Mouse (Mus musculus) midbrain, embryonic 16.5 days (tissue): ENCODE results near the gene Mapt. TPM values are rescaled to one million over a fixed set of nuclear protein-coding genes. Genes with fewer than 3 reads are reported as not detected.

Source experiments
- ATAC-seq: fragments of 200-750 bp; cut with Nextera tagmentation; 2 replicates; pipeline ENCODE4 v1.8.0; 2017; ENCODE audit warnings: moderate TSS enrichment
- H3K27ac ChIP-seq: fragments of 300-500 bp; sonication (generic); 2 replicates; pipeline ENCODE4 v1.5.1; 2014; ENCODE audit warnings: mild to moderate bottlenecking, low read length, mixed read lengths
- H3K27me3 ChIP-seq: fragments of 300-500 bp; sonication (generic); 2 replicates; pipeline ENCODE4 v1.6.1; 2014; ENCODE audit warnings: low read depth, low read length, mixed read lengths; ENCODE audit not compliant: control insufficient read depth, insufficient read depth
- H3K36me3 ChIP-seq: fragments of 300-500 bp; sonication (generic); 2 replicates; pipeline ENCODE4 v1.6.1; 2014; ENCODE audit warnings: mild to moderate bottlenecking, low read length, moderate library complexity, mixed read lengths; ENCODE audit not compliant: control insufficient read depth, insufficient read depth
- H3K4me1 ChIP-seq: fragments of 300-500 bp; sonication (generic); 2 replicates; pipeline ENCODE4 v1.6.1; 2014; ENCODE audit warnings: mild to moderate bottlenecking, low read length, mixed read lengths; ENCODE audit not compliant: control insufficient read depth, insufficient read depth
- H3K4me2 ChIP-seq: fragments of 300-500 bp; sonication (generic); 2 replicates; pipeline ENCODE4 v1.6.1; 2014; ENCODE audit warnings: mild to moderate bottlenecking, low read length, mixed read lengths
- H3K4me3 ChIP-seq: fragments of 300-500 bp; sonication (generic); 2 replicates; pipeline ENCODE4 v1.5.1; 2014; ENCODE audit warnings: low read depth, mild to moderate bottlenecking, low read length, moderate library complexity, mixed read lengths
- H3K9ac ChIP-seq: fragments of 300-500 bp; sonication (generic); 2 replicates; pipeline ENCODE4 v1.6.1; 2014; ENCODE audit warnings: low read depth, low read length, mixed read lengths
- H3K9me3 ChIP-seq: fragments of 300-500 bp; sonication (generic); replicated peaks from 2 replicates; pipeline ENCODE4 v1.6.1; 2014; ENCODE audit warnings: mild to moderate bottlenecking, low read length, mixed read lengths; ENCODE audit not compliant: control insufficient read depth, poor library complexity, severe bottlenecking
- WGBS: fragments of 180-500 bp; shearing (Covaris S2); extraction: QIAGEN DNeasy Blood & Tissue Kit; methylation state at CpG from one replicate; pipeline ENCODE4 v1.1.7; 2014; 5-methylcytosine and 5-hydroxymethylcytosine counted together
- polyA plus RNA-seq: library from polyadenylated mRNA; unstranded; fragments of >200 nt; fragmentation: Nextera tagmentation; extraction: Ambion mirVana; gene quantifications from 2 replicates; pipeline ENCODE4 v1.2.1, GENCODE M21; 2015

Gene Mapt
- polyA plus RNA-seq, 1 experiment from 2014 or later: 1,264 TPM

- Histone ChIP-seq H3K9me3 (no peaks in the 10 kb centered on the region), H3K9ac (no peak overlapping the region), H3K36me3 (no peaks in the 10 kb centered on the region), H3K4me1 (0 out of 2 replicates have a peak, but pooled peaks cover 2% of the 10 kb centered on the region), H3K27ac (no peak overlapping the region), H3K27me3 (no peaks in the 10 kb centered on the region), H3K4me3 (no peak overlapping the region), H3K4me2 (no peak overlapping the region)
- no peak for ATAC-seq
- 86% methylated on average over 6 of the region's 6 CpGs for WGBS
Measured at GRCm38 (mm10) chr11:104264683-104265082, 33.5 kb downstream of the Mapt start.

- no peak overlapping the region for H3K4me3 ChIP-seq
- no peaks in the 10 kb centered on the region for H3K9me3 ChIP-seq
- ATAC-seq: no peak
- no peaks in the 10 kb centered on the region for H3K27me3 ChIP-seq
- H3K9ac ChIP-seq: no peak overlapping the region
- H3K4me2 ChIP-seq: no peak overlapping the region
- H3K36me3 ChIP-seq: no peaks in the 10 kb centered on the region
- peaks cover 4% of the 10 kb centered on the region for H3K4me1 ChIP-seq
- H3K27ac ChIP-seq: no peak overlapping the region
Measured at GRCm38 (mm10) chr11:104265669-104266068, 34.5 kb downstream of the Mapt start.

DNA sequence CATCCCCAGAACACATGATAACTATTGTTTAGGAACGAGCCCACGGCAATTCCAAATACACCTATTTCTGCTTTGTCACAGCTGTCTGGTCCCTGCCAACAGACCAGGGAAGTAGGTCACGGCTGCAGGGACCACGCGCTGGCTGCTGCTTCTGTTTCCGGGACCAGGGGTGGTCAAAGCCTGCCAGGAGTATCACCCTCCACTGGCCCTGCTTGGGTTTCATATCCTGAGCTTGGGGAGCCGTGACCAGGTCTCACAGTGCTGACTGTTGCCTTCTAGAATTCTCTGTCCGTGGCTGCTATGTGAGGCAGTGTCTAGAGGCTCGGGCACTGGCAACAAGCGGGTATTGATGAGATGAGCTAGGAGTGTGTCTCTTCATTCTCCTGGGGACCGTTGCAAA lies 36.2 kb downstream of the Mapt start:
- Histone ChIP-seq H3K27me3 (no peaks in the 10 kb centered on the region), H3K4me2 (no peak overlapping the region), H3K27ac (no peak overlapping the region), H3K9me3 (no peaks in the 10 kb centered on the region), H3K4me3 (no peak overlapping the region), H3K9ac (no peak overlapping the region), H3K4me1 (peaks cover 13% of the 10 kb centered on the region), H3K36me3 (no peaks in the 10 kb centered on the region)
- ATAC-seq: no peak
- 81% methylated on average over 11 of the region's 11 CpGs for WGBS

DNA sequence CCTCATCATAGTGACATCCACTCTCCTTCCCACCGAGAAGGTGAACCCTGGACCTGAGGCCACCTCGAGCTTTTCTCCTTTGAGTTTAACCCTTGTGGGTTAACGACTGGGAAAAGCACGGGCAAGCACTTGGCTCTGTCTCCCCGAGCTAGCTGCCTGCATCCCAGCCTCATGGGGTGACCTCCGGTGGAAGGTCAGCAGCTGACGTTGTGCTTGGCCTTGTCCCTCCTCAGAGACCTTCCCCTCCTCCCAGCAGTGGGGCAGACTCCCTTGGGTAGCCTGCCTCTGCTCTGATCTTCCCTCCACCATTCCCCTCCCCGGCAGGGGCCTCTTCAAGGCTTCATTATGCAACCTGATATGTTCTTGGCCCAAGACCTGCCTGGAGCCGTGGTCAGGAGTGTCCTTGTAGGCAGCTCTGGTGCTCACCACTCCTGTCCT lies 38.2 kb downstream of the Mapt start:
- peaks cover 13% of the 10 kb centered on the region for H3K4me1 ChIP-seq
- H3K27ac ChIP-seq: no peak overlapping the region
- no peaks in the 10 kb centered on the region for H3K27me3 ChIP-seq
- no peaks in the 10 kb centered on the region for H3K9me3 ChIP-seq
- no peaks in the 10 kb centered on the region for H3K36me3 ChIP-seq
- H3K4me2 ChIP-seq: no peak overlapping the region
- no peak overlapping the region for H3K9ac ChIP-seq
- no peak overlapping the region for H3K4me3 ChIP-seq
- no peak for ATAC-seq
- WGBS: 68% methylated on average over 9 of the region's 9 CpGs

GRCm38 (mm10) chr11:104270452-104270851 lies 39.3 kb downstream of the Mapt start:
- ATAC-seq: no peak
- 70% methylated on average over 3 of the region's 3 CpGs for WGBS
- H3K27ac ChIP-seq: no peak overlapping the region
- H3K36me3 ChIP-seq: no peaks in the 10 kb centered on the region
- no peaks in the 10 kb centered on the region for H3K9me3 ChIP-seq
- no peaks in the 10 kb centered on the region for H3K27me3 ChIP-seq
- no peak overlapping the region for H3K4me2 ChIP-seq
- H3K9ac ChIP-seq: no peak overlapping the region
- H3K4me3 ChIP-seq: no peak overlapping the region
- peaks cover 13% of the 10 kb centered on the region for H3K4me1 ChIP-seq

- no peak overlapping the region for H3K4me2 ChIP-seq
- H3K4me3 ChIP-seq: no peak overlapping the region
- H3K27ac ChIP-seq: no peak overlapping the region
- 66% methylated on average over 4 of the region's 4 CpGs for WGBS
- no peak for ATAC-seq
- no peaks in the 10 kb centered on the region for H3K9me3 ChIP-seq
- H3K36me3 ChIP-seq: no peaks in the 10 kb centered on the region
- H3K27me3 ChIP-seq: no peaks in the 10 kb centered on the region
- H3K9ac ChIP-seq: no peak overlapping the region
- H3K4me1 ChIP-seq: peaks cover 13% of the 10 kb centered on the region
Measured at GRCm38 (mm10) chr11:104270876-104271275, 39.7 kb downstream of the Mapt start.

DNA sequence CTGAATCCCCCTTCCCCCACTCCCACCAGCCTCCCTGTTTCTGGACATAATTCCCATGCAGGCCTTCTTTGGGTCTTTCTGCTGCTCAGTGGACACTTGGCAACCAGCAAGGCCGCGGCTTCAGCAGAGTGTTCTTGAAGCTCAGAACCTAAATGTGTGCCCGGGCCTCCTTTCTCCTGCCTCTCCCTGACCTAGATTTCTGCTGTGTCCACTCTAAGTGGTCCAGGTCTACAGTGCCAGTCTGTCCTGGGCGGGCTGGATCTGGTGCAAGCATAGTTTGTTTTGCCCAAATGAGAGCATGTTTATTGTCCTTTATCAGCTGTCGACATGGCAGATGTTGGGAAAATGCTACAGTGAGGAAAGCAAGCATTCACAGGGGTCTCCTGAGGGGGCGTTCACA lies 40.7 kb downstream of the Mapt start:
- H3K27ac ChIP-seq: no peak overlapping the region

DNA sequence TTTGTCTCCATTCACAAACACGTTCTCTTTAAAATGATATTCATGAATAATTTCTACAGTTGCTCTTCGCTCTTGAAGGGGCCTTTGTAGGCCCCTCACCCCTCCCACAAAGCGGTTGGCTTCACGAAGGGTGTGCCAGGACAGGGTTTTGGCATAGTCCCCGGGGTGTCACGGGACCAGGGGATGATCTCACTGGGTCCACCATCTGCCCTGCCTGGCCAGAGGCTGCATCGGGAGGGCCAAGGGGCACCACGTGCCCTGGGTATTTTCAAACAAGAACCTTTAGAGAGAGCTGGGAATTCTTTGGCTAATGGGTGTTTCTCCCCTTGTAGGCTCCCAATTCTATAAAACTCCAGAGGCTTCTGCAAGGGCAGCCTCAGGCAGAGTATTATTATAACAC lies 41.2 kb downstream of the Mapt start:
- Histone ChIP-seq H3K9me3 (no peaks in the 10 kb centered on the region), H3K9ac (no peak overlapping the region), H3K4me2 (no peak overlapping the region), H3K4me1 (peaks cover 11% of the 10 kb centered on the region), H3K4me3 (no peak overlapping the region), H3K27me3 (no peaks in the 10 kb centered on the region), H3K36me3 (no peaks in the 10 kb centered on the region), H3K27ac (0 out of 2 replicates have a peak overlapping the region, but pooled peaks have one; percentile 9)
- no peak; the same call in 1 of the 2 replicates for ATAC-seq
- 47% methylated on average over 8 of the region's 8 CpGs for whole genome bisulfite sequencing

More for the DNA sequence above, 40.7 kb downstream of the Mapt start:
- no peak for ATAC-seq
- Histone ChIP-seq H3K27me3 (no peaks in the 10 kb centered on the region), H3K36me3 (no peaks in the 10 kb centered on the region), H3K4me1 (peaks cover 13% of the 10 kb centered on the region), H3K4me2 (no peak overlapping the region), H3K4me3 (no peak overlapping the region), H3K9me3 (no peaks in the 10 kb centered on the region), H3K9ac (no peak overlapping the region)
- WGBS: 70% methylated on average over 6 of the region's 6 CpGs

- Histone ChIP-seq H3K9ac (no peak overlapping the region), H3K4me1 (peaks cover 11% of the 10 kb centered on the region), H3K4me2 (no peak overlapping the region), H3K4me3 (no peak overlapping the region), H3K27ac (no peak overlapping the region), H3K27me3 (no peaks in the 10 kb centered on the region), H3K36me3 (no peaks in the 10 kb centered on the region), H3K9me3 (no peaks in the 10 kb centered on the region)
- 85% methylated on average over 7 of the region's 7 CpGs for WGBS
- no peak for ATAC-seq
Measured at GRCm38 (mm10) chr11:104275765-104276164, 44.6 kb downstream of the Mapt start.
